Mouse (Mus musculus) adrenal gland, postnatal 14 days (tissue): ENCODE results near the gene Frat1. TPM values are rescaled to one million over a fixed set of nuclear protein-coding genes. Genes with fewer than 3 reads are reported as not detected.

Experiments
- total RNA-seq: library from RNA; stranded (reverse); gene quantifications from 2 replicates; pipeline ENCODE4 v1.2.3, GENCODE M21; 2021

The Frat1 gene
- total RNA-seq, 1 experiment from 2014 or later = 7.5 TPM

Other genes starting within 250 kb of the Frat1 start
- 12.0 and 12.9 TPM in 2 replicates for gene Gm340, start 247.6 kb upstream of the Frat1 start, total RNA-seq
- gene Slit1, start 86.3 kb upstream of the Frat1 start, total RNA-seq = 6.5 and 7.2 TPM in 2 replicates
- 7.2 and 7.9 TPM in 2 replicates for gene Arhgap19, start 27.9 kb upstream of the Frat1 start, total RNA-seq
- gene Frat2, start 18.2 kb downstream of the Frat1 start, total RNA-seq = 5.5 and 6.4 TPM in 2 replicates
- gene Rrp12, start 66.2 kb downstream of the Frat1 start, total RNA-seq = 16.2 and 19.5 TPM in 2 replicates
- gene Pgam1, start 82.0 kb downstream of the Frat1 start, total RNA-seq = 632 and 654 TPM in 2 replicates
- 23.9 and 25.4 TPM in 2 replicates for gene Exosc1, start 103.5 kb downstream of the Frat1 start, total RNA-seq
- 31.4 and 31.8 TPM in 2 replicates for gene Zdhhc16, start 103.5 kb downstream of the Frat1 start, total RNA-seq
- gene Mms19, start 151.2 kb downstream of the Frat1 start, total RNA-seq = 19.9 and 22.2 TPM in 2 replicates
- 13.9 and 20.0 TPM in 2 replicates for gene Ubtd1, start 151.8 kb downstream of the Frat1 start, total RNA-seq
- gene Ankrd2, start 206.0 kb downstream of the Frat1 start, total RNA-seq = 0.68 and 0.82 TPM in 2 replicates
- 6.2 and 22.7 TPM in 2 replicates for gene Hoga1, start 215.6 kb downstream of the Frat1 start, total RNA-seq
- 0.64 and 0.96 TPM in 2 replicates for gene 4933411K16Rik, start 222.3 kb downstream of the Frat1 start, total RNA-seq